Mouse (Mus musculus) Muller cell, postnatal 12 days (primary cell): ENCODE results near the gene Sstr3.
A peak's percentile ranks its signal among the peaks of the same experiment; 100 is the strongest.

Source experiments
- DNase-seq: peaks from one replicate; pipeline ENCODE4 v3.0.0-alpha.2; 2015; ENCODE audit errors: inconsistent ontology term

Gene Sstr3

DNA sequence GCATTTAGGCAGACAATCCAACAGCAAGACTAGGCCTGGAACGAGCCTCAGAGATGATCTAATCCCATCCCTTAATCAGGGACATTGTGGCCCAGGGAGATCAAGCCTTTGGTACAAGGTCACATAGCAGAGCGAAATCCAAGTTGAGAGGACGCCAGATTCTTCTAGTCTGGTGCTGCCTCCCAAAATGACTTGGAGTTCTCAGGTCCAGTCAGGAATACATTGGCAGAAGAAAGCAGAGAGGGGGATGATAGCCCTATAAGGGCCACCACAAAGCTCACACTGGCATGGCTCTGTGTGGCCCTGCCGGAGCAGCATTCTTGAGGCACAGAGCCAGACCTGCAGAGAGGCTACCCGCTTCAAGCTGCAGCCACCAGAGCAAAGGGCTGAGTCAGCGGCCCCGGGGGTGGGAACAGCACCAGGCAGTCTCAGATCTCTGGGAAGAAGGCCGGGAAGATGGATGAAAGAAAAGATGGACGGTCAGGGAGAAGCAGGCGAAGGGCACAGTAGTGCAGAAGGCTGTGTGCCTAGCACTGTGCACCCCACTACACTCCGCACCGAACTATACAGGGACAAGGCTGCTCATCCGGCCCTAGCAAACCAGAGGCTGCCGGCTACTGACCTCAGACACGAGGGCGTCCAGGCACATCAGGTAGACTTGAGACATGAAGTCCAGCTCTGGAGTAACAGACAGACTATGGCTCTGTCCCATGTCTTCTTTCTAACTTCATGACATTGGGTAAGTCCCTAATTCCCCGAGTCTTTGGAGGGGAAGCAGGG lies 13.6 kb downstream of the Sstr3 start, which contains the start of gene C1qtnf6:
C1qtnf6 (minus strand) TSS at position 746 of the 780 bp plus-strand sequence.
- peak; percentile 92 for DNase-seq

GRCm38 (mm10) chr15:78530141-78530540 lies 14.3 kb downstream of the Sstr3 start:
- no peak for DNase-seq

GRCm38 (mm10) chr15:78529428-78529990 lies 15.0 kb downstream of the Sstr3 start:
- peak; percentile 92 for DNase-seq

GRCm38 (mm10) chr15:78528726-78529411 lies 15.6 kb downstream of the Sstr3 start:
- peak; percentile 40 for DNase-seq

DNA sequence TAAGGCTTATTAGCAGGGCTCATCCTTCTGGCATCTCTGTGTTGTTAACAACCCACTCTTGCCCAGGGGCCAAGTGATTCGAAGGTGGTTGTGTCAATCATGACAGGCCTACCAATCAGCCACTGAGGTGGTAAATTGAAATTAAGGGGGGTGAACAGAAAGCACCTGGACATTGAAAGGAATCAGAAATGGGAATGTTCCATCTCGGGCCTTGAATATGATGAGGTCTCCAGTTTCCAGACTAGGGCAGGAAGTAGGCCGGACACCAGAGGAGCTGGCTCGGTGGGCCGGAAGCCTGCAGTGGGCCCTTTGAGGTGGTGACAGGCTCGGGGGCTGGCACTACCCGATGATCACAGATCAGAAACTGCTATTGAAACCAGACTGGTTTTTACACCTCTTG lies 16.5 kb downstream of the Sstr3 start:
- DNase-seq: peak; percentile 46

GRCm38 (mm10) chr15:78524163-78524562 lies 20.3 kb downstream of the Sstr3 start:
- DNase-seq: no peak

GRCm38 (mm10) chr15:78521892-78522291 lies 22.6 kb downstream of the Sstr3 start:
- no peak for DNase-seq

DNA sequence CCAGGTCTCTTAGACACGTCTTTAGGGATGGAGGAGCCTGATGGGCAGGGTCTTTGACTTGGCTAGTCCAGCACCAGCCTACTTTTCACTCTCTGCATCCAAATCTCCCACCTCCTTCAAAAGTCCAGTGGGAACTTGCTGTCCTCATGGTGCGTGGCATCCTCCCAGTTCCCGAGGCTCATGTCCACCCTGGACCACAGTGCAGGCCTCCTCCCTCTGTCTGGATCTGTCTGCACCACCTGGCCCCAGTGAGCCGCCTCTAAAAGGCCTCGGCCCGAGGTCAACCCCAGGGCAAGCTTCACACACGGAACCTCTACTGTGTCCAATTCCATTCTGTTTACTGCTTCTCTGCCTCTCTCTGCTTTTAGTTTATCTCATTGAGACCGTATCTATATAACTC lies 23.2 kb downstream of the Sstr3 start:
- DNase-seq: no peak

DNA sequence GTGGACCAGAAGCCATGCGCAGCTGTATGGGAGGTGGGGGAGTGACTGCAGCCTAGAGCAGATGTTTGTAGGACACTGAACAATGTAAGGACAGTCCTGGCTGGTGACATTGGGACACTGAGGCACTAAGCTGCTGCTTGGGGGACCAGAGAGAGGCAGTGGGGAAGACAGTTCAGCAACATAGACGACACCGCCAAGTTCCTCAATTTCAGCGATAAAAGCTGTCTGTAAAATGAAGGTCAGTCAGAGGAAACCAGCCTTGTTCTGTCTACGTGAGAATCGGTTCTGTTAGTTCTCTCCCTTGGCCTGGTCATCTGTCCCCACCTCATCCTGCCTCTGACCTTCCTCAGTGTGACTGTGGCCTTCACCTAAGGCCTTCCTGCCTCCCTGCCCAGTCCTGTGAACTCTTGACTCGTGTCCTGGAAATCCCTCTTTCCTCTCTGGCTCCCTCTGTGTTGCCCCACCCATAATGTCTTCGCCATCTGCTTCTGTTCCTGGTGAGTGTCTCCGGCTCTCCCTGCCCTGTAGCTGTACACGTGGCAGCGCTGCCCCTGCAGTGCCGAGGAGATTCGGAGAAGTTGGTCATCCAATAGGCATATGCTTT lies 24.3 kb downstream of the Sstr3 start:
- DNase-seq: no peak

DNA sequence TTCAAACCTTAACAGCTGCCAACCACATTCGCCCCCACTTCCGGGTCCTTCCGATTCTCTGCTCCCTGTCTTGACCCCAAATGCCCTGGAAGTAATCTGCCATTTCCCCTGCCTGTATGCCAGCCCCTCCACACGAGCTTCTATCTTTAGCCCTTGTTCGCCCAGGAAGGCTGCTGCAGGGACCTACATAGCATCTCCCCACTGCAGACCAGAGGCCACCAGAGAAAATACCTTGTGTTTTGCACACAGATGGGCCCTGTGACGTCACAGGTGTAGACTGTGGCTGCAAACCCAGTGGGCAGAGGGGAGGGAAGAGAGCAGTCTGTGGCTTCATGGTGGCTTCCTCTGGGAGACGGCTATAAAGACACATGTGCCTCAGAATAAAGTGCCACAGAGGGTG lies 26.3 kb downstream of the Sstr3 start:
- DNase-seq: no peak

- DNase-seq: no peak
Observed at GRCm38 (mm10) chr15:78515759-78516158, 28.7 kb downstream of the Sstr3 start.

- DNase-seq: peak; percentile 39
Observed at GRCm38 (mm10) chr15:78514393-78515146, 29.9 kb downstream of the Sstr3 start.

- DNase-seq: no peak
Observed at GRCm38 (mm10) chr15:78513019-78513418, 31.5 kb downstream of the Sstr3 start.

- DNase-seq: no peak
Observed at GRCm38 (mm10) chr15:78511951-78512350, 32.5 kb downstream of the Sstr3 start.

DNA sequence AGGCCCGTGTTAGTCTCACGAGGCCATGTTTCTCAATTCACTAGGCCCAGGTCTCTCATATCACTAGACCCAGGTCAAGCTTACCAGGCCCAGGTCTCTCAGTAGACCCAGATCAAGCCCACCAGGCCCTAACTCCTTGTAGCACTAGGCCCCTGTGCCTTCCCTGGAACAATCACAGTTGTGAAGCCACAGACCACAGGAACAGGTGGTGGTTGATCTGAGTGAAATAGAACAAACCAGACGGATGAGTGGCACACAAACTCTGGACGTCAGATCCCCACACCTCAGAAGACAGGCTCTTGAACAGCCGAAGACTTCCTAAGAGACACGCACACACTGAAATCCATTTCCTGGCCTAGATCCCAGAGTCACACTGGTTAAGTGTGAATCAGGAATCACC lies 33.7 kb downstream of the Sstr3 start:
- no peak for DNase-seq

- DNase-seq: no peak
Observed at GRCm38 (mm10) chr15:78510121-78510576, 34.3 kb downstream of the Sstr3 start.

DNA sequence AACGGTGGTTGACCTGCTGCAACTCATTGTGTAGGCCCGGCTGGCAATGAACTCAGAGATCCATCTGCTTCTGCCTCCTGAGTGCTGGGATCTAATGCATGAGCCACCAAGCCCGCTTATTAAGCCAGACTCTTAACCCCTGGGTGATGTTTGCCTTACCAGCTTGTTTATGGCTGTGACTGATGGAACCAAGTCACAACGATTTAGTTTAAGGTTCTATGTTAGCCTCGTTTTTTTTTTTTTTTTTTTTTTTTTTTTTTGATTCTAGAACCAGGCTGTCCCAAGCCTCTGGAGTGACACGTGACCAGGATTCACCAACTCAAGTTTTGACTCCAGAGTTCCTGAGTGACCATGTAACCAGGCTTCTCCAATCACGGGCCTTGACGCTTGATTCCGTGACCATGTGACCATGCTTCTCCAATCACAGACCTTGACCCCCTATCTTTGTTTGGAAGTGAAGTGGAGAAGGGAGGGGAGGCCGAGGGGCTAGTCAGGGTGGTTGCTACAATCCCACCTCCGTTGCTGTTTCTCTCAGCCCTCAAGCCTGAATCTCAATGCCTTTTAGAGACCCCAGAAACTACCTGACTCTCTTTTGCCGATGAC lies 35.1 kb downstream of the Sstr3 start:
- DNase-seq: no peak

GRCm38 (mm10) chr15:78508443-78508842 lies 36.0 kb downstream of the Sstr3 start:
- DNase-seq: no peak

DNA sequence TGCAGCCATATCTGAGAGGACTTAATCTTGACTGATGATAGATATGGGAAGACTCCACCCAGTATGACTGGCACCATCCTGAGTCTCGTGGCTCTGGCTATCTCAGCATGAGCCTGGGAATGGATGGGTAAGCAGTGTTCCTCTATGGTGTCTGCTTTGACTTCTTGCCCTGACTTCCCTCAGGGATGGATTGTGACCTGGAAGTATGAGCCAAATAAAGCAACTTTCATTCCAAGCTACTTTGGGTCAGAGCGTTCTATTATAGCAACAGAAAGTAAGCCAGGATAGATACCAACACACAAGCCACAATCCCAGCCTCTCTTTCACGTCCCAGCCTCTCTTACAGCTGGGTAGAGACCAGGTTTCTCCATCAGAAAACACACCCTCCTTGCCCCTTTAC lies 38.9 kb downstream of the Sstr3 start:
- DNase-seq: no peak

DNA sequence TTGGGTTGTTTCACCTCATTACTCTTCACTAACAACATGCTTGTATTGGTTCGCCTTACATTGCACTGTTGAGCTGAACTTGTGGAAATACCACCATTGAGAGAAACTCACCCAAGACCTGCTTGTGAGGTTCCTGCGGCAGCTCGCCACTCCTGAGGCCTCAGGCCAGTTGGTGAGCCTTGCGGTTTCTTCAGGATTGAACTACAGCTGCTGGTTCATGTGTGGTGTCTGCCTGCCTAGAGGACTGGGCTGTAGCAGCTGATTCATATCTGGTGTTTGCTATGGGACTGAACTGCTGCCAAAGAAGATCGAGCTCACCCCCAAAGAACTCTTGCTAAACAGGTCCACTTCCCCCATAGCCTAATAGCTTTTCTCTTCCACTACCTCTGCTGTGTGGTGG lies 39.7 kb downstream of the Sstr3 start:
- DNase-seq: no peak

DNA sequence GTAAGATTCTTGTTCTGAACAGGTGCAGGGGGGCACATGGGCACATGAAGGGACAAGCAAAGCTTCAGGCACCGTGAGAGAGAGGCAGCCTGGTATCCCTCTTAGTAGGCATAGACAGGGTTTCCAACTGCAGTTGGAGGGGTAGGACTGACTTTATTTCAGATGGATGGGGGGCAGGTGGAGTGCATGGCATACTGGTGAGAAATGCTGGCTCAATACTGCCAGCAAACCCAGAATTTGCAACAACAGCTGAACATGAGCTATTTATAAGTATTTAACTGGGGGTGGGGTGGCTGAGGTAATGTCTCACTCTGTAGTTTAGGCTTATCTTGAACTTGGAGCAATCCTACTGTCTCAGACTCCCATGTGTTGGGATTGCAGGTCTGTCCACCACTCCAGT lies 40.5 kb downstream of the Sstr3 start:
- no peak for DNase-seq
